Mouse (Mus musculus): ENCODE measurements around the gene Mrps26. TPM values are rescaled to one million over a fixed set of nuclear protein-coding genes. Genes with fewer than 3 reads are reported as not detected.
"Not testable (repeated sequence)": the region's sequence is repeated elsewhere in the genome, so short reads cannot be mapped to it uniquely, and the experiment has no call there.

Gene Mrps26
- total and polyA plus RNA-seq, 3 experiments, result 68.7 to 101 (median 71.4) TPM

DNA sequence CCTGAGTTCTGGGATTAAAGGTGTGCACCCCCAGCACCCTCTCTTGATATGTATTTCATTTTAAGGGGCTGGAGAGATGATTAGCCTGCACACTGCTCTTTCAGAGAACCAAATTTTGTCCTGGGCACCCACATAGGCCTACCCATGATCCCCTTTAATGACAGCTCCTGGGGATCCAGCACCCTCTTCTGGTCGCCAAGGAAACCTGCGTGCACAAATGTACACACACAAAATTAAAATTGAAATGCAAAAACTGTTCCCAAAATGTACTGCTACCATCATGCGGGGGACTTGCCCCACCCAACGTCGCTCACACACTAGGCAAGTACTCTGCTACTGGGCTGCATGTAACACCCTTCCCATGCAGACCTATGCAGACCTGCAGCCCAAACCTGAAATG, 11.4 kb downstream of the Mrps26 start:
- Histone ChIP-seq H3K79me2 (replicated peaks; ENCODE audit: control insufficient read depth, extremely low read depth, insufficient read depth, poor library complexity, severe bottlenecking) (no peaks in the 10 kb centered on the region), H3K4me3 (replicated peaks in 1 of 3; ENCODE audit: low read depth in 2 of 3, low read length in 2 of 3, poor library complexity in 1 of 3) (no peak overlapping the region), H3K27me3 (replicated peaks) (peaks cover 13% of the 10 kb centered on the region), H3K9ac (ENCODE audit: insufficient read depth, low read depth) (no peak overlapping the region), H3K36me3 (replicated peaks in 1 of 2; ENCODE audit: control insufficient read depth in 1 of 2, insufficient read depth in 1 of 2, low read length in 1 of 2) (no peaks in the 10 kb centered on the region), H3K27ac (ENCODE audit: insufficient read depth, low read depth) (no peak overlapping the region), H3K4me2 (ENCODE audit: insufficient read depth, low read depth, poor library complexity, severe bottlenecking) (no peak overlapping the region), H3K9me3 (replicated peaks; ENCODE audit: low read length) (no peaks in the 10 kb centered on the region), H3K4me1 (ENCODE audit: control insufficient read depth in 1 of 2, insufficient read depth in 2 of 2) (peaks cover 9 to 10% of the 10 kb centered on the region in 2 experiments)
- no peak for DNase-seq (ENCODE audit: extremely low read depth)
- in situ Hi-C loops (cut with MboI; ENCODE audit: low pct_ligation_motif_present, low pct_unique_long_range_greater_than_20kb, low sequenced_read_pairs), result loop anchor here (25.0 kb wide), 1 partner anchor 288 kb away; the partner anchor contains the start of genes Ebf4 and Idh3b
- TF ChIP-seq JUND (conservative IDR thresholded peaks at IDR 0.05; ENCODE audit: low read depth, low read length) (no peak), CTCF (conservative IDR thresholded peaks at IDR 0.05 in 1 of 2, IDR thresholded peaks at IDR 0.05 in 1 of 2; ENCODE audit: low read depth in 2 of 2, low read length in 2 of 2) (peak in 1 of 2 experiments; percentile 59; a peak in 2 of 4 replicates), MYC (IDR thresholded peaks at IDR 0.05; ENCODE audit: low read depth, low read length) (no peak), MAZ (IDR thresholded peaks at IDR 0.05; ENCODE audit: low read depth, low read length) (no peak), BHLHE40 (IDR thresholded peaks at IDR 0.05; ENCODE audit: low read depth, low read length) (no peak), PAX5 (IDR thresholded peaks at IDR 0.05; ENCODE audit: low read length) (no peak), MEF2A (IDR thresholded peaks at IDR 0.05; ENCODE audit: borderline replicate concordance, low read depth, low read length) (no peak), CHD1 (IDR thresholded peaks at IDR 0.05; ENCODE audit: low read depth, low read length) (no peak), KAT2A (IDR thresholded peaks at IDR 0.05; ENCODE audit: insufficient replicate concordance, low read length) (no peak), USF2 (conservative IDR thresholded peaks at IDR 0.05; ENCODE audit: low read depth, low read length) (no peak), TBP (conservative IDR thresholded peaks at IDR 0.05; ENCODE audit: low read depth, low read length) (no peak), HCFC1 (IDR thresholded peaks at IDR 0.05; ENCODE audit: low read depth, low read length) (no peak), EP300 (IDR thresholded peaks at IDR 0.05; ENCODE audit: low read length) (no peak), E2F4 (IDR thresholded peaks at IDR 0.05; ENCODE audit: insufficient replicate concordance, low read depth, low read length) (no peak), USF1 (IDR thresholded peaks at IDR 0.05; ENCODE audit: low read depth, low read length) (no peak), SMC3 (IDR thresholded peaks at IDR 0.05; ENCODE audit: low read depth, low read length) (peak; percentile 36), ZKSCAN1 (IDR thresholded peaks at IDR 0.05; ENCODE audit: borderline replicate concordance, low read depth, low read length) (no peak), RAD21 (IDR thresholded peaks at IDR 0.05; ENCODE audit: low read depth, low read length) (peak; percentile 54), MAFK (IDR thresholded peaks at IDR 0.05; ENCODE audit: insufficient replicate concordance, low read length) (no peak), ZMIZ1 (IDR thresholded peaks at IDR 0.05; ENCODE audit: low read depth, low read length) (no peak), NRF1 (IDR thresholded peaks at IDR 0.05; ENCODE audit: low read depth, low read length) (no peak)
- dilution Hi-C loops (cut with MboI; ENCODE audit: extremely low pct_ligation_motif_present, extremely low pct_unique_long_range_greater_than_20kb, low sequenced_read_pairs), result no loop called here

DNA sequence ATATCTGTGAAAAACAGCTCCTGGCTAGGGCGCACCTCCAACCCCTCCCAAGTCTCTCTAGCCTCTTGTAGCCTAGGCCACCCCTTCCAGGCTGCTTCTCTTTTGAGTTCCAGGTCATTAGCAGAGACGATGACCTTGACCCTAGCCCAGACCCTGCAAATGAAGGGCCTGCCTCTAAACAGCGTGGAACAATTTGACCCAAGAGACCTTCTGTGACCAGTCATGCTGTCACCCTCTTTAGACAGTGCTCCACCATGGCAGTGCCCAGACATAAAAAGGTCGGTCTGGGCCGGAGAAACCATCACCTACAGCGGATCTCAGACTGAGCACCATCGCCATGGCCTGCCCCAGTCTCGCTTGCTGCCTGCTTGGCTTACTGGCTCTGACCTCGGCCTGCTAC, 12.3 kb downstream of the Mrps26 start, which contains the start of gene Oxt:
Oxt (plus strand) TSS at position 301 of the 400 bp plus-strand sequence.
- no peak within 1 kb of the TSS for H3K4me2 ChIP-seq (ENCODE audit: insufficient read depth, low read depth, poor library complexity, severe bottlenecking)
- no peak within 1 kb of the TSS for H3K27ac ChIP-seq (ENCODE audit: insufficient read depth, low read depth)
- H3K9ac ChIP-seq (ENCODE audit: insufficient read depth, low read depth), result no peak within 1 kb of the TSS
- DNase-seq (ENCODE audit: extremely low read depth), result no peak
- no peaks in the 10 kb centered on the region for H3K9me3 ChIP-seq (replicated peaks; ENCODE audit: low read length)
- peaks cover 19% of the 10 kb centered on the region for H3K27me3 ChIP-seq (replicated peaks)
- H3K4me3 ChIP-seq (replicated peaks in 1 of 3; ENCODE audit: low read depth in 2 of 3, low read length in 2 of 3, poor library complexity in 1 of 3), result no peak within 1 kb of the TSS
- in situ Hi-C loops (cut with MboI; ENCODE audit: low pct_ligation_motif_present, low pct_unique_long_range_greater_than_20kb, low sequenced_read_pairs) (no loop called here), dilution Hi-C loops (cut with MboI; ENCODE audit: extremely low pct_ligation_motif_present, extremely low pct_unique_long_range_greater_than_20kb, low sequenced_read_pairs) (no loop called here)
- no peaks in the 10 kb centered on the region for H3K79me2 ChIP-seq (replicated peaks; ENCODE audit: control insufficient read depth, extremely low read depth, insufficient read depth, poor library complexity, severe bottlenecking)
- H3K36me3 ChIP-seq (replicated peaks in 1 of 2; ENCODE audit: control insufficient read depth in 1 of 2, insufficient read depth in 1 of 2, low read length in 1 of 2), result no peaks in the 10 kb centered on the region
- H3K4me1 ChIP-seq (ENCODE audit: control insufficient read depth in 1 of 2, insufficient read depth in 2 of 2), result peaks cover 9% of the 10 kb centered on the region in 2 experiments
- TF ChIP-seq CTCF (conservative IDR thresholded peaks at IDR 0.05 in 1 of 2, IDR thresholded peaks at IDR 0.05 in 1 of 2; ENCODE audit: low read depth in 2 of 2, low read length in 2 of 2) (no peak), RAD21 (IDR thresholded peaks at IDR 0.05; ENCODE audit: low read depth, low read length) (no peak), MEF2A (IDR thresholded peaks at IDR 0.05; ENCODE audit: borderline replicate concordance, low read depth, low read length) (no peak), USF1 (IDR thresholded peaks at IDR 0.05; ENCODE audit: low read depth, low read length) (no peak)

DNA sequence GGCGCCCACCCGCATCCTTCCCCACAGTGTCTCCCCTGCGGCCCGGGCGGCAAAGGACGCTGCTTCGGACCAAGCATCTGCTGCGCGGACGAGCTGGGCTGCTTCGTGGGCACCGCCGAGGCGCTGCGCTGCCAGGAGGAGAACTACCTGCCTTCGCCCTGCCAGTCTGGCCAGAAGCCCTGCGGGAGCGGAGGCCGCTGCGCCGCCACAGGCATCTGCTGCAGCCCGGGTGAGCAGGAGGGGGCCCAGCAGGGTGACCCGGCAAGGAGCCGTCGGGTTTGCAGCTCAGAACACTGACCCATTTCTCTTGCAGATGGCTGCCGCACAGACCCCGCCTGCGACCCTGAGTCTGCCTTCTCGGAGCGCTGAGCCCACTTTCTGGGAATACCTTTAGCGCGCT, 13.0 kb downstream of the Mrps26 start:
- H3K36me3 ChIP-seq (replicated peaks in 1 of 2; ENCODE audit: control insufficient read depth in 1 of 2, insufficient read depth in 1 of 2, low read length in 1 of 2); DNase-seq (ENCODE audit: extremely low read depth); in situ Hi-C loops (cut with MboI; ENCODE audit: low pct_ligation_motif_present, low pct_unique_long_range_greater_than_20kb, low sequenced_read_pairs); H3K9me3 ChIP-seq (replicated peaks; ENCODE audit: low read length); H3K4me1 ChIP-seq (ENCODE audit: control insufficient read depth in 1 of 2, insufficient read depth in 2 of 2); H3K27ac ChIP-seq (ENCODE audit: insufficient read depth, low read depth); H3K9ac ChIP-seq (ENCODE audit: insufficient read depth, low read depth); dilution Hi-C loops (cut with MboI; ENCODE audit: extremely low pct_ligation_motif_present, extremely low pct_unique_long_range_greater_than_20kb, low sequenced_read_pairs); H3K4me3 ChIP-seq (replicated peaks in 1 of 3; ENCODE audit: low read depth in 2 of 3, low read length in 2 of 3, poor library complexity in 1 of 3); H3K4me2 ChIP-seq (ENCODE audit: insufficient read depth, low read depth, poor library complexity, severe bottlenecking); H3K79me2 ChIP-seq (replicated peaks; ENCODE audit: control insufficient read depth, extremely low read depth, insufficient read depth, poor library complexity, severe bottlenecking): not testable (repeated sequence)
- peaks cover 22% of the 10 kb centered on the region for H3K27me3 ChIP-seq (replicated peaks)

Measured in CH12.LX (cell line).